Mouse (Mus musculus): ENCODE results near the gene Tgfb1.
A peak's percentile ranks its signal among the peaks of the same experiment; 100 is the strongest.

Gene Tgfb1

GRCm38 (mm10) chr7:25675405-25675804 is 11.4 kb upstream of the Tgfb1 start:
- no peak for DNase-seq (ENCODE audit: low spot score)

DNA sequence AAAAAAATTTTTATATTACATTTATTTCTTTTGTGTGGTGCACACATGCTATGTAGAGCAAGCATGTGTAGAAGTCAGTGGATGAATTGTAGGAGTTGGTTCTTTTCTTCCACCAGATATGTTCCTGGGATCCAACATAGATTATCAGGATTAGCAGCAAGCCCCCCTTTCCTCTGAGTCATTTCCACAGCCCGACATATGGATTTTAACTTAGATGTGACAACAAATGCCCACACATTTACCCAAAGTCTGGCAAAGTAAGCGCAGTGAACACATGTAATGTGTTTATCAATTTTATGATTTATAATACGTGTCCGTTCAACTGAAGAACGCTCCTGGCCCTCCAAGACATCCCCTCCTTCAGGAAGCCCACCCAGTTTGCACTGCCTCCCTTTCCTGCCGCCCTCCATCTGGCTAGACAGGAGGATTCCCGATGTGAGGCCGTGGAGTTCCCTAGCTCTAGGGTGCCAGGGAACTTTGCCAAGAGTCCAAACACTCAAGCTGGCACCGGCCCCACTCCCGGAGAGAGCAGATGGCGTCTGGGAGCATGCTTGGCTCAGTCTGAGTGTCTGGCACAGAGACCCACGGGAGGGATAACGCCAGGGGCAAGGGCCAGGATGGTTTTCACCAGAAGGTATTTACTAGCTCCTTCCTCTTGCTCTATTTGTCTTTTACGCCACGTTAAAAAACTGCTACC is 10.6 kb upstream of the Tgfb1 start:
- peak; percentile 48 for DNase-seq (ENCODE audit: low spot score)

DNA sequence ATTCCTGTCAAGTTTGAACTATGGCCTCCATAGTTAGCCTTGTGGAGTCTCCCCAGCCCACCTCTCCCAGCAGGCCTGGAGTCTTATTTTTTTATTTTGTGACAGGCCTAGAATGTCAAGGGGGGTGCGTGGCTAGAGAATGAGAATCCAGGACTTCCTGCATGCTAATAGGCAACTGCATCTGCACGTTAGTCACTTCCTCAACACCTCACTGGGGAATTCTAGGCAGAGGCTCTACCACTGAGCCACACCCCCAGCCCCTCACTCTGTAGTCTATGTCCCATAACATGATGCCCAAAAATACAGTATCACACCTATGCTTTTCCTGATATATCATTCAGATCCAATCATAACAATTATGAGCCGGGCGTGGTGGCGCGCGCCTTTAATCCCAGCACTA is 9.8 kb upstream of the Tgfb1 start:
- no peak for DNase-seq (ENCODE audit: low spot score)

- DNase-seq (ENCODE audit: low spot score): no peak
Observed at GRCm38 (mm10) chr7:25679971-25680370, 6.8 kb upstream of the Tgfb1 start.

DNA sequence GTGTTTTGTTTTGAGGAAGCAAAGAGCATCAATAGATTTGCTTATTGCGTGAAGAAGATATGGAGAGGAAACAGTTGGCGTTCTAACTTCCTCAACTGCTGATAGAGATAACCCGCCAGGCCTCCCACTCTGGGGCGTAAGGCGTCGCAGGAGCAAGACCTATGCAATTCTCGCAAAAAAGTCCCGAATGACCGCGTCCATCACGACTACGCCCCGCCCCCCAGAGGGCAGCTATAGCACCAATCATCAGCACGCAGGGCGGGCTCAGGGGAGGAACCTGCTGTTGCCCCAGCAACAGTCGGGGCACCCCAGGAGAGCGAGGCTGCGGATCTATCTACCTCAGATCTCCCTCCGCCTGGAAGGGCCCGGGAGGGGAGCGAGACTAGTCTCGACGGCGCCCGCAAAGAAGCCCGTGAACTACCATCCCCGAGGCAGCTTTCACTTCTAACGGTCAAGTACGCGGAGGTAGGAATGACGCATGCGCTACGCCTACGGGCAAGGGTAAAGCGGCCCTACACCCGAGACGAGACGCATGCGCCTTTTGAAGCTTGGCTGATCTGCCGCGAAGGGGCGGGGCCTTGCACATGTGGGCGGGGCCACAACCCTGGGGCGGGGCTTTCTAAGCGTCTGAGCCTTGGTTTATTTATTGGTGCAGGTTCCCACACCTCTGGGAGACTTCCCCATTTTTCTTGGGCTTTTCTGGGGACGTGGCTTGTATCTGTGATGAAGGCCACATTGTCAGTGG is 6.1 kb upstream of the Tgfb1 start, which contains the start of gene B9d2:
TSS of gene B9d2 (plus strand) at position 267 of the 745 bp plus-strand sequence.
- DNase-seq (ENCODE audit: low spot score): peak; percentile 98

- no peak for DNase-seq (ENCODE audit: low spot score)
Observed at GRCm38 (mm10) chr7:25681341-25682231, 5.2 kb upstream of the Tgfb1 start.

- DNase-seq (ENCODE audit: low spot score): no peak
Observed at GRCm38 (mm10) chr7:25683474-25684180, 3.2 kb upstream of the Tgfb1 start.

DNA sequence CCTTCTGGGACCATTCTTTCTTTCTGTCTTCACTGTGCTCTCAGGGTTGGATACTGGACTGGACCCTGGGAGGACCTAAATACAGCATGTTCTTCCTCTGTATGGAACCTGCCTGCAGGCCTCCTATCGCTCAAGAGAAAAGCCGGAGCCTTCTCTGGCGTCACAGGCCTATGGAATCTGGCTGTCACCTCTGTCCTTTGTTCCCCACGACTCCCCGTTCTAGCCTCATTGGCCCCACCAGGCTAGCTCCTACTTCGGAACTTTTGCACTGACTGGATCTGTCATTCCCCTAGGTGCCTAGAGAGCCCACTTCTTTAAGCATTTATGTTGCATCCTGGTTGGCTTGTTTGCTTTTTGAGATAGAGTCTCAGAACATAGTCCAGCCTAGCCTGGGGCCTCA is 2.1 kb upstream of the Tgfb1 start:
- DNase-seq (ENCODE audit: low spot score): no peak

- no peak for DNase-seq (ENCODE audit: low spot score)
Observed at GRCm38 (mm10) chr7:25685926-25686470, 804 bp upstream of the Tgfb1 start.

- DNase-seq (ENCODE audit: low spot score): peak; percentile 57
Observed at GRCm38 (mm10) chr7:25687811-25688401, 1.1 kb downstream of the Tgfb1 start.

DNA sequence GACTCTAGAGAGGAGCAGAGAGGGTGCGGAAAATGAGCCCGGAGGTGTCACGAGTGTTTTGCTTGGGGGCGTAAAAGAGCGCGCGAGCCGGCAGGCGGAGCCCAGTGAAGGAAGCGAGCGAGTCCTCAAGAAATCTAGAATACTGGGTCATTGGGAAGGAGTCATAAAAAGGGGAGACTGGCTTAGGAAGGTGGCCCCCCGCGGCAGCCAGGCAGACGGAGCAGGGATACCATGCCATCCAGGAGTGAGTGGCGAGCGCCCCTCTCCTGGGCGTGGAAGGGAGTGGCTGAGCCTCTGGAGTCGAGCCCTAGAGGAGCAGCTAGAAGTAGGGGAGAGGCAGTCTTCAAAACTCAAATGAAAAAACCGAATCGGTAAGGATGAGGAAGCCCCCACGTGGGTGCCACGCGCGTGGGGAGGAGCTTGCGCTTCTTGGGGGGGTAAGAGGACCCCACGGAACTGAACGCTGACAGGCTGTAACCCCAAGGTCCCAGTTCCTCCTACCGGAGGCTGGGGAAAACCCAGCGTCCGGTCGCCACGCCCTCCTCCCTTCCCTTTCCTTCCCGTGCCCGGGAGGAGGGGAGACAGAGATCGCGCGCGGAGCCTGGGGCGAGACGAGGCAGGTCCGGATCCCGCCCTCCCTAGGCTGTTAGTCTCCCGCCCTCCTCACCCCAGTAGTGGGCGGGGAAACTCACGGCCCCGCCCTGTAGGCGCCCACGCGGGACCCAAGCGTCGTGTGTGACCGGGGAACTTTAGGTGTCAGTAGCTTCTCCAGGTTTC is 2.2 kb downstream of the Tgfb1 start:
- peak; percentile 76 for DNase-seq (ENCODE audit: low spot score)

GRCm38 (mm10) chr7:25689603-25690021 is 2.8 kb downstream of the Tgfb1 start:
- no peak for DNase-seq (ENCODE audit: low spot score)

- DNase-seq (ENCODE audit: low spot score): no peak
Observed at GRCm38 (mm10) chr7:25690051-25690450, 3.2 kb downstream of the Tgfb1 start.

DNA sequence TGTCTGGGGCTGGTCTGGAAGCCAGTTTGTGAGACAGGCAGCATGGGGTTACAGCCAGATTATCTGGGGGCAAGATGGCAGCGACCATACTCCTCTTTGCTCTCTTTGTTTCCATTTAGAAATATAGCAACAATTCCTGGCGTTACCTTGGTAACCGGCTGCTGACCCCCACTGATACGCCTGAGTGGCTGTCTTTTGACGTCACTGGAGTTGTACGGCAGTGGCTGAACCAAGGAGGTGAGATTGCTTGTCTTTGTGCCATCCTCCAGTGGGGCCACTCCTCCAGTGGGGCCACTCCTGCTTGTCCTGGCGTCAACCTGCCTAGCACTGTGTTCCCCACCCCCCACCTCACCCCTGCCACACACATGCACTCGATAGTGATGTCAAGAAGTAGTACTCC is 7.3 kb downstream of the Tgfb1 start:
- no peak for DNase-seq (ENCODE audit: low spot score)

DNA sequence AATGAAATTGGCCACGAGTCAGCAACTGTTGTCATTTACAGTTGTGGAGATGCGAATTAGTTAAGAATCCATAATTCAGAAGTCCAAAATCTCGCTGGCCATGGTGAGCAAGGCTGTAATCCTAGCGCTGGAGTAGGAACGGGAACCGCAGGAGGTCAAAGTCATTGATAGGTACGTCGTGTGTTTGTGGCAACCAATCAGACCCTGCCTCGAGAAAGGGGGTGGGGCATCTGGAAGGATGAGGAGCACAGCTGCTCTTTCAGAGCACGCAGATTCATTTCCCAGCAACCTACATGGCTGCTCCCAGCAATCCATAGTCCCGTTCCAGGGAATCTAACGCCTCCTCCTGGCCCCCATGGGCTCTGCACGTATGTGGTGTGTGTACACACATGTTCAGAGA is 13.0 kb downstream of the Tgfb1 start:
- DNase-seq (ENCODE audit: low spot score): no peak

DNA sequence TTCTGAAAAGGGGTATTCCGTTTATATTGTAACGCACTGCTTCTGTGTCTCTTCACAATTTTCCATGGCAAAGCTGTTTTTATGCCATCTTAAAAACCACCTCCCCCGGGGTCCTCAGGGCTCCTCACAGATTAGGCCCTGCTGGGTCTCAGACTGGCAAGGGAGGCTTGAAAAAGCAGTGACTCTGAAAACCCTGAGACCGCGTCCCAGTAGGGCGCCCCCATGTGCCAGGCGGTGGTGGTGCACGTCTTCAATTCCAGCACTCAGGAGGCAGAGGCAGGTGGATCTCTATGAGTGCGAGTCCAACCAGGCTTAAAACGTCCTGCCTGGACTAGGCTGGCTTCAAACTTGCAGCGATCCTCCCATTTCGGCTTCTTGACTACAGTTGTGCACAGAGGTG is 13.9 kb downstream of the Tgfb1 start:
- DNase-seq (ENCODE audit: low spot score): no peak

DNA sequence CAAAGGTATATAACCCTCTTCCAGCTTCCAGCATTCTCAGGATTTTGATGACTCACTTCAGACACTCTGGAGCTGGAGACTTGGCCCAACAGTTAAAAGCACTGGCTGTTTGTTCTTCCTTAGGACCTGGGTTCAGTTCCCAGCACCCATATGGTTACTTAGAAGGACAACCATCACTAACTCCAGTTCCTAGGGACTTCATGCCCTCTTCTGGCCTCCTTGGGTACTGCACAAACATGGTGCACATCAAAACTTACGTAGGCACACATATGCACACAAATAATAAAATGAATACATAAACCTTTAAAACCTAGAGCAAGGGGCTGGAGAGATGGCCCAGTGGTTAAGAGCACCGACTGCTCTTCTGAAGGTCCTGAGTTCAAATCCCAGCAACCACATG is 15.5 kb downstream of the Tgfb1 start:
- no peak for DNase-seq (ENCODE audit: low spot score)

DNA sequence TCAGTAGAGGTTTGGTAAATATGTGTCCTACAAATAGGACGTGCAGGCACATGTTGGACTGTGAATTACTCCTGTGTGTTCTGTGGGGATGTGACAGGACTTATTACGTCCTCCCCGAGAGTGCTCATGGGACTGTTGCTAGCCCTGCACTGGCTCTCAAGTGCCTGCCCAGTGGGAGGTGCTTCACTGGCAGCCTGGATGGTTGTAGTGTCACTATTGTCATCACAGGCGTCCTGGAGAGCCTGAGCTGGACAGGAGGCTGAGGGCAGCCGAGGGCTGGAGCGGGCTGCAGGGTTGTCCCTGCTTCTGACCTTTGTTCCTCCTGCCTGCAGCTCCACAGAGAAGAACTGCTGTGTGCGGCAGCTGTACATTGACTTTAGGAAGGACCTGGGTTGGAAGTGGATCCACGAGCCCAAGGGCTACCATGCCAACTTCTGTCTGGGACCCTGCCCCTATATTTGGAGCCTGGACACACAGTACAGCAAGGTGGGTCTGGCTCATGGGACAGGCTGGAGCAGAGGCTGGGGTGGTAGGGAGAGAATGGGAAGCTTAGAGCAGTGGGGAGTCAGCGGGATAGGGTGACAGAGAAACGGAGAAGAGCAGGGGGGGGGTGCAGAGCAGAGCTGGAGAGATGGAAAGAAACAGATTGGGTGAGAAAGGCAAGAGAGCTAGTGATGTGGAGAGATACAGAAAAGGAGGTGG is 17.1 kb downstream of the Tgfb1 start:
- DNase-seq (ENCODE audit: low spot score): no peak

DNA sequence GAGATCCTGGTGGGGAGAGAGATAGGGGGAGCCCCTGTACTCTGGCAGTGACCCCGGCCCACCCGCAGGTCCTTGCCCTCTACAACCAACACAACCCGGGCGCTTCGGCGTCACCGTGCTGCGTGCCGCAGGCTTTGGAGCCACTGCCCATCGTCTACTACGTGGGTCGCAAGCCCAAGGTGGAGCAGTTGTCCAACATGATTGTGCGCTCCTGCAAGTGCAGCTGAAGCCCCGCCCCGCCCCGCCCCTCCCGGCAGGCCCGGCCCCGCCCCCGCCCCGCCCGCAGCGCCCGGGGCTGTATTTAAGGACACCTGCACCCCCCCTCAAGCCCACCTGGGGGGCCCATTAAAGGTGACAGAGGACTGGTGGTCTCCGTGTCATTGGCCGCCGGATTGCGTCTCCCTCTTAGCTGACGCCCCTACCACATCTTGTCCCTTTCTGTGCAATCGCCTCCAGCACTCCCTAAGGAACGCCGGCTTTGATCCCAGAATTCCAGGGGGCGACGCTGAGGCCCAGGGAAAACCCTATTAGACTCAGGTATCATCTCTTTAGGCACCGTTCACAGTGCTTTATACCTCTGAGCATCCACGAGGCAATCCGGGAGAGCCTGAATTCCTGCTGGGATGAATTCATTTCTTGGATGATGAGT is 18.0 kb downstream of the Tgfb1 start:
- DNase-seq (ENCODE audit: low spot score): no peak

Data from urinary bladder, postnatal 25 days (tissue).